Mouse (Mus musculus) intestine, embryonic 16.5 days (tissue): Measurements from ENCODE around the gene Prr5l. TPM values are rescaled to one million over a fixed set of nuclear protein-coding genes. Genes with fewer than 3 reads are reported as not detected.
A peak's percentile ranks its signal among the peaks of the same experiment; 100 is the strongest.

Experiments used
- ATAC-seq: fragments of 200-750 bp; cut with Nextera tagmentation; 2 replicates; pipeline ENCODE4 v1.8.0; 2017; ENCODE audit warnings: moderate TSS enrichment, moderate library complexity
- H3K27ac ChIP-seq: fragments of 300-500 bp; sonication (generic); 2 replicates; pipeline ENCODE4 v1.5.1; 2014; ENCODE audit warnings: mild to moderate bottlenecking, low read length
- H3K27me3 ChIP-seq: fragments of 300-500 bp; sonication (generic); replicated peaks from 2 replicates; pipeline ENCODE4 v1.6.1; 2014; ENCODE audit warnings: low read length, control low read depth, mixed read lengths; ENCODE audit not compliant: control insufficient read depth, insufficient read depth
- H3K36me3 ChIP-seq: fragments of 300-500 bp; sonication (generic); 2 replicates; pipeline ENCODE4 v1.6.1; 2014; ENCODE audit warnings: low read length, control low read depth; ENCODE audit not compliant: control insufficient read depth, insufficient read depth
- H3K4me1 ChIP-seq: fragments of 300-500 bp; sonication (generic); 2 replicates; pipeline ENCODE4 v1.6.1; 2014; ENCODE audit warnings: low read length, control low read depth, mixed read lengths; ENCODE audit not compliant: control insufficient read depth, insufficient read depth
- H3K4me2 ChIP-seq: fragments of 300-500 bp; sonication (generic); 2 replicates; pipeline ENCODE4 v1.6.1; 2014; ENCODE audit warnings: low read depth, low read length, control low read depth
- H3K4me3 ChIP-seq: fragments of 300-500 bp; sonication (generic); 2 replicates; pipeline ENCODE4 v1.5.1; 2014; ENCODE audit warnings: mild to moderate bottlenecking, low read length
- H3K9ac ChIP-seq: fragments of 300-500 bp; sonication (generic); 2 replicates; pipeline ENCODE4 v1.6.1; 2014; ENCODE audit warnings: low read depth, low read length
- H3K9me3 ChIP-seq: fragments of 300-500 bp; sonication (generic); 2 replicates; pipeline ENCODE4 v1.6.1; 2016; ENCODE audit warnings: low read length, control low read depth; ENCODE audit not compliant: control insufficient read depth
- WGBS: fragments of 180-500 bp; shearing (Covaris S2); extraction: QIAGEN DNeasy Blood & Tissue Kit; methylation state at CpG from one replicate; pipeline ENCODE4 v1.1.7; 2014; 5-methylcytosine and 5-hydroxymethylcytosine counted together
- polyA plus RNA-seq: library from polyadenylated mRNA; unstranded; fragments of >200 nt; fragmentation: Nextera tagmentation; extraction: Ambion mirVana; gene quantifications from 2 replicates; pipeline ENCODE4 v1.2.1, GENCODE M21; 2015

Prr5l gene
- polyA plus RNA-seq, 1 experiment from 2014 or later: 23.9 TPM

GRCm38 (mm10) chr2:101826186-101826707 lies 56.6 kb downstream of the Prr5l start:
- WGBS: 82% methylated on average over 2 of the region's 2 CpGs
- no peaks in the 10 kb centered on the region for H3K36me3 ChIP-seq
- H3K9me3 ChIP-seq: no peaks in the 10 kb centered on the region
- no peak overlapping the region for H3K9ac ChIP-seq
- H3K4me3 ChIP-seq: no peak overlapping the region; the same call in 1 of the 2 replicates
- H3K27ac ChIP-seq: no peak overlapping the region; the same call in 1 of the 2 replicates
- H3K4me1 ChIP-seq: peaks cover 9% of the 10 kb centered on the region; the same call in 1 of the 2 replicates
- H3K4me2 ChIP-seq: 0 out of 2 replicates have a peak overlapping the region, but pooled peaks have one; percentile 21
- H3K27me3 ChIP-seq: no peaks in the 10 kb centered on the region
- ATAC-seq: no peak

GRCm38 (mm10) chr2:101825226-101826120 lies 57.4 kb downstream of the Prr5l start:
- Histone ChIP-seq H3K4me2 (no peak overlapping the region), H3K4me1 (peaks cover 6% of the 10 kb centered on the region; the same call in 1 of the 2 replicates), H3K9me3 (no peaks in the 10 kb centered on the region), H3K27ac (no peak overlapping the region), H3K4me3 (no peak overlapping the region), H3K36me3 (no peaks in the 10 kb centered on the region), H3K27me3 (no peaks in the 10 kb centered on the region), H3K9ac (no peak overlapping the region)
- 75% methylated on average over 9 of the region's 9 CpGs for WGBS
- ATAC-seq: no peak

GRCm38 (mm10) chr2:101823821-101824220 lies 59.0 kb downstream of the Prr5l start:
- no peaks in the 10 kb centered on the region for H3K27me3 ChIP-seq
- no peaks in the 10 kb centered on the region for H3K9me3 ChIP-seq
- H3K4me2 ChIP-seq: no peak overlapping the region
- H3K4me1 ChIP-seq: peaks cover 5% of the 10 kb centered on the region; the same call in 1 of the 2 replicates
- no peak overlapping the region for H3K4me3 ChIP-seq
- WGBS: 66% methylated on average over 4 of the region's 4 CpGs
- H3K27ac ChIP-seq: no peak overlapping the region
- no peak overlapping the region for H3K9ac ChIP-seq
- ATAC-seq: no peak
- no peaks in the 10 kb centered on the region for H3K36me3 ChIP-seq

GRCm38 (mm10) chr2:101822785-101823184 lies 60.0 kb downstream of the Prr5l start:
- Histone ChIP-seq H3K4me2 (no peak overlapping the region), H3K4me3 (no peak overlapping the region), H3K27me3 (no peaks in the 10 kb centered on the region), H3K36me3 (no peaks in the 10 kb centered on the region), H3K9ac (no peak overlapping the region), H3K27ac (no peak overlapping the region), H3K4me1 (peaks cover 3% of the 10 kb centered on the region; the same call in 1 of the 2 replicates), H3K9me3 (no peaks in the 10 kb centered on the region)
- 66% methylated on average over 13 of the region's 13 CpGs for WGBS
- ATAC-seq: no peak

GRCm38 (mm10) chr2:101820816-101821215 lies 62.0 kb downstream of the Prr5l start:
- Histone ChIP-seq H3K9ac (no peak overlapping the region), H3K27ac (no peak overlapping the region), H3K36me3 (no peaks in the 10 kb centered on the region), H3K4me3 (no peak overlapping the region), H3K27me3 (no peaks in the 10 kb centered on the region), H3K4me1 (no peaks in the 10 kb centered on the region), H3K9me3 (no peaks in the 10 kb centered on the region), H3K4me2 (no peak overlapping the region)
- WGBS: 70% methylated on average over 1 of the region's 1 CpGs
- ATAC-seq: no peak

GRCm38 (mm10) chr2:101818986-101819764 lies 63.7 kb downstream of the Prr5l start:
- Histone ChIP-seq H3K9me3 (no peaks in the 10 kb centered on the region), H3K9ac (no peak overlapping the region), H3K27me3 (no peaks in the 10 kb centered on the region), H3K4me1 (no peaks in the 10 kb centered on the region), H3K27ac (no peak overlapping the region), H3K4me2 (no peak overlapping the region), H3K4me3 (no peak overlapping the region), H3K36me3 (no peaks in the 10 kb centered on the region)
- 63% methylated on average over 7 of the region's 7 CpGs for WGBS
- ATAC-seq: no peak

- Histone ChIP-seq H3K27me3 (no peaks in the 10 kb centered on the region), H3K9ac (no peak overlapping the region), H3K4me3 (no peak overlapping the region), H3K4me2 (no peak overlapping the region), H3K36me3 (no peaks in the 10 kb centered on the region), H3K4me1 (no peaks in the 10 kb centered on the region; the same call in 1 of the 2 replicates), H3K9me3 (no peaks in the 10 kb centered on the region), H3K27ac (no peak overlapping the region)
- no peak for ATAC-seq
- WGBS: 82% methylated on average over 3 of the region's 3 CpGs
Measured at GRCm38 (mm10) chr2:101816646-101817308, 66.0 kb downstream of the Prr5l start.

- no peak for ATAC-seq
Measured at GRCm38 (mm10) chr2:101815250-101815934, 67.4 kb downstream of the Prr5l start.

More at GRCm38 (mm10) chr2:101815250-101815934, 67.4 kb downstream of the Prr5l start:
- Histone ChIP-seq H3K4me2 (no peak overlapping the region), H3K4me3 (no peak overlapping the region), H3K9me3 (no peaks in the 10 kb centered on the region), H3K4me1 (peaks cover 4% of the 10 kb centered on the region; the same call in 1 of the 2 replicates), H3K36me3 (no peaks in the 10 kb centered on the region), H3K27me3 (no peaks in the 10 kb centered on the region), H3K9ac (no peak overlapping the region), H3K27ac (peak overlapping the region; percentile 26; the same call in 1 of the 2 replicates)
- WGBS: 37% methylated on average over 5 of the region's 5 CpGs
